Mouse (Mus musculus) hindbrain, embryonic 14.5 days (tissue): ENCODE measurements around the gene Eif2s2. TPM values are rescaled to one million over a fixed set of nuclear protein-coding genes. Genes with fewer than 3 reads are reported as not detected.

Experiments used
- polyA plus RNA-seq: library from polyadenylated mRNA; unstranded; fragments of >200 nt; fragmentation: Nextera tagmentation; extraction: Ambion mirVana; gene quantifications from 2 replicates; pipeline ENCODE4 v1.2.1, GENCODE M21; 2014

The Eif2s2 gene
- polyA plus RNA-seq, 1 experiment from 2014 or later, result 74.2 TPM

Other genes with a start within 250 kb of the Eif2s2 start
- gene Chmp4b, start 241.2 kb downstream of the Eif2s2 start, polyA plus RNA-seq, result 23.2 and 23.4 TPM in 2 replicates
- not detected in 2 replicates for gene Gm14214, start 122.9 kb downstream of the Eif2s2 start, polyA plus RNA-seq
- 36.2 and 41.0 TPM in 2 replicates for gene Raly, start 101.8 kb downstream of the Eif2s2 start, polyA plus RNA-seq
- gene a, start 101.5 kb downstream of the Eif2s2 start, polyA plus RNA-seq, result 0.93 and 1.3 TPM in 2 replicates
- gene Gm14226, start 125.3 kb upstream of the Eif2s2 start, polyA plus RNA-seq, result 0.10 TPM in 1 of 2 replicates, not detected in the other
- gene Ahcy, start 181.6 kb upstream of the Eif2s2 start, polyA plus RNA-seq, result 32.9 and 34.1 TPM in 2 replicates
- 35.9 and 37.1 TPM in 2 replicates for gene Itch, start 240.6 kb upstream of the Eif2s2 start, polyA plus RNA-seq